Mouse (Mus musculus) stomach, postnatal 0 days (tissue): Measurements from ENCODE around the gene Gm12184. TPM values are rescaled to one million over a fixed set of nuclear protein-coding genes. Genes with fewer than 3 reads are reported as not detected.

ENCODE experiments used
- ATAC-seq: fragments of 200-750 bp; cut with Nextera tagmentation; 2 replicates; pipeline ENCODE4 v1.8.0; 2017; ENCODE audit not compliant: low FRiP score, low TSS enrichment
- DNase-seq: peaks from one replicate; pipeline ENCODE4 v3.0.0-alpha.2; 2016; ENCODE audit warnings: low spot score
- H3K27ac ChIP-seq: fragments of 300-500 bp; sonication (generic); replicated peaks from 2 replicates; pipeline ENCODE4 v1.5.1; 2014; ENCODE audit warnings: mild to moderate bottlenecking, control low read depth
- H3K27me3 ChIP-seq: fragments of 300-500 bp; sonication (generic); 2 replicates; pipeline ENCODE4 v1.6.1; 2014; ENCODE audit warnings: low read length; ENCODE audit not compliant: control insufficient read depth, insufficient read depth
- H3K36me3 ChIP-seq: fragments of 300-500 bp; sonication (generic); 2 replicates; pipeline ENCODE4 v1.6.1; 2014; ENCODE audit warnings: low read length, mixed read lengths; ENCODE audit not compliant: control insufficient read depth, insufficient read depth
- H3K4me1 ChIP-seq: fragments of 300-500 bp; sonication (generic); replicated peaks from 2 replicates; pipeline ENCODE4 v1.6.1; 2014; ENCODE audit warnings: antibody characterized with exemption; ENCODE audit not compliant: control insufficient read depth, insufficient read depth
- H3K4me2 ChIP-seq: fragments of 300-500 bp; sonication (generic); replicated peaks from 2 replicates; pipeline ENCODE4 v1.6.1; 2014; ENCODE audit warnings: low read depth, mild to moderate bottlenecking, control low read depth, moderate library complexity
- H3K4me3 ChIP-seq: fragments of 300-500 bp; sonication (generic); 2 replicates; pipeline ENCODE4 v1.5.1; 2014; ENCODE audit warnings: low read depth, low read length, control low read depth
- H3K9ac ChIP-seq: fragments of 300-500 bp; sonication (generic); 2 replicates; pipeline ENCODE4 v1.6.1; 2014; ENCODE audit warnings: mild to moderate bottlenecking, low read length, control low read depth, mixed read lengths
- H3K9me3 ChIP-seq: fragments of 300-500 bp; sonication (generic); 2 replicates; pipeline ENCODE4 v1.6.1; 2016; ENCODE audit warnings: low read length; ENCODE audit not compliant: control insufficient read depth
- CTCF ChIP-seq: IDR thresholded peaks from 2 replicates; pipeline ENCODE4 v1.5.1; 2016; ENCODE audit warnings: antibody characterized with exemption, low read depth, mild to moderate bottlenecking, moderate library complexity
- EP300 ChIP-seq: optimal IDR thresholded peaks from 2 replicates; pipeline ENCODE3; 2016; ENCODE audit warnings: antibody characterized with exemption
- WGBS: fragments of 180-500 bp; shearing (Covaris S2); extraction: QIAGEN DNeasy Blood & Tissue Kit; methylation state at CpG from one replicate; pipeline ENCODE4 v1.1.7; 2014; 5-methylcytosine and 5-hydroxymethylcytosine counted together
- polyA plus RNA-seq: library from polyadenylated mRNA; unstranded; fragments of >200 nt; fragmentation: Nextera tagmentation; extraction: Ambion mirVana; gene quantifications from 2 replicates; pipeline ENCODE4 v1.2.1, GENCODE M21; 2015

Gm12184 gene
- polyA plus RNA-seq, 1 experiment from 2014 or later, result 5.0 TPM

DNA sequence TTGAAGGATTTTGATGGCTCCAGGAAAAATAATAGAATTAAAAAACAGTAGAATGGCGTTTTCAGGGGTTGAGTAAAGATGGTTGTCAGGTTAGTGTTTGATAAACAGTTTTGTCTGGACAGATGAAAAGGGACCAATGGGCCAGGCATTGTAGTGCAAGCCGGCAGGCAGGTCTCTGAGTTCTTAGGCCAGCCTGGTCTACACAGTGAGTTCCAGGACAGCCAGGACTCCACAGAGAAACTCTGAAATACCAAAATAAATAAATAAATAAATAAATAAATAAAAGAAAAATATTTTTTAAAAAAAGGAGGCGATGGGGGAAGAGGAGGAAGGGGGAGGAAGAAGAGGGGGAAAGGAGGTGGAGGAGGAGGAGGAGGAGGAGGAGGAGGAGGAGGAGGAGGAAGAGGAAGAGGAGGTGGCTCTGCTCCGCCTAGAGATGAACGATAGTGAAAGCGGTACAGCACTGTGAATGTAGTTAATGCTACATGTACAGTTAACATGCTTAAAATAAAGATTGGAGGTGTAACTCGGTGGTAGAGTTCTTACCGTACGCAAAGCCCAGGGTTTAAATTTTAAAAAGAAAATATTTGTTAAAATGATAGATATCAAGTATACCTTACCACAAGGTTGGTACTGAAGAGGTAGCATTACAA is 6.7 kb upstream of the Gm12184 start:
- Histone ChIP-seq H3K9me3 (no peaks in the 10 kb centered on the region), H3K4me1 (0 out of 2 replicates have a peak, but pooled peaks cover 3% of the 10 kb centered on the region), H3K9ac (no peak overlapping the region), H3K27ac (no peak overlapping the region), H3K4me2 (peak overlapping the region; percentile 67), H3K36me3 (no peaks in the 10 kb centered on the region), H3K4me3 (peak overlapping the region; percentile 62), H3K27me3 (no peaks in the 10 kb centered on the region)
- DNase-seq (no peak), ATAC-seq (no peak)
- TF ChIP-seq CTCF (no peak), EP300 (no peak)
- 31% methylated on average over 8 of the region's 9 CpGs for WGBS

DNA sequence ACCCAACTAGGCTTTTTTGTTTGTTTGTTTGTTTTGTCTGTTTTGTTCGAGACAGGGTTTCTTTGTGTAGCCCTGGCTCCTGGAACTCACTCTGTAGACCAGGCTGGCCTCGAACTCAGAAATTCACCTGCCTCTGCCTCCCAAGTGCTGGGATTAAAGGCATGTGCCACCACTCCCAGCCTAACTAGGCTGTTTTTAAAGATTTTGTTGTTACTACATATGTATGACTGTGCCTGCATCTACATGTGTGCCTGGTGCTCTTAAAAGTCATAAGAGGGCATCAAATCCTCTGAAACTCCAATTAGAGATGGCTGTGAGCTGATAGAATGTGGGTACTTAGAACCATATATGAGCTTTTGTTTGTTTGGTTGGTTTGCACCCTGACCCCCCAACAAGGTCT is 4.8 kb upstream of the Gm12184 start:
- TF ChIP-seq CTCF, result no peak
- no peak for TF ChIP-seq EP300
- WGBS, result 78% methylated on average over 2 of the region's 2 CpGs
- Histone ChIP-seq H3K36me3 (no peaks in the 10 kb centered on the region), H3K27ac (no peak overlapping the region), H3K4me3 (no peak overlapping the region), H3K4me2 (no peak overlapping the region), H3K9me3 (no peaks in the 10 kb centered on the region), H3K4me1 (no peaks in the 10 kb centered on the region), H3K9ac (no peak overlapping the region), H3K27me3 (no peaks in the 10 kb centered on the region)
- ATAC-seq (no peak), DNase-seq (no peak)

DNA sequence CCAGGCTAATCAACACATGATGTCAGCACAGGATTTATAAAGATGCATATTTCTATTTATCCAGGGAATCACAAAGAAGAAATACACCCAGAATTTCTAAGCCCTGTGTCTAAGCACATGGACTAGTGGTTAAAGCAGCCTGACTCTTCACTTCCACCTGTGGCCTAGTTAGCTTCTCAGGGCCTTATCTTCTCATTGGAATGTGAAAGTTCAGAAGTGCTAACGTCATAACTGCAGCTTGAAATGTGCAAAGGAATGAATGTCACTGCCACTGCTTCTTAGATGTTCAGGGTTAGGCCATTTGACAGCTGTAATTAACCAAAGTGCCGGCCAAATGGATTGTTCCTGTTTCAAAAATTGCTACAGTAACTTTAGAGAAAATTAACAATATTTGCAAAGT is 3.8 kb upstream of the Gm12184 start:
- DNase-seq, result no peak
- Histone ChIP-seq H3K27me3 (no peaks in the 10 kb centered on the region), H3K4me1 (no peaks in the 10 kb centered on the region), H3K9me3 (no peaks in the 10 kb centered on the region), H3K27ac (no peak overlapping the region), H3K4me3 (no peak overlapping the region), H3K9ac (no peak overlapping the region), H3K4me2 (no peak overlapping the region), H3K36me3 (no peaks in the 10 kb centered on the region)
- TF ChIP-seq EP300 (no peak), CTCF (no peak)
- ATAC-seq, result no peak
- WGBS, result 67% methylated on average over 2 of the region's 2 CpGs

DNA sequence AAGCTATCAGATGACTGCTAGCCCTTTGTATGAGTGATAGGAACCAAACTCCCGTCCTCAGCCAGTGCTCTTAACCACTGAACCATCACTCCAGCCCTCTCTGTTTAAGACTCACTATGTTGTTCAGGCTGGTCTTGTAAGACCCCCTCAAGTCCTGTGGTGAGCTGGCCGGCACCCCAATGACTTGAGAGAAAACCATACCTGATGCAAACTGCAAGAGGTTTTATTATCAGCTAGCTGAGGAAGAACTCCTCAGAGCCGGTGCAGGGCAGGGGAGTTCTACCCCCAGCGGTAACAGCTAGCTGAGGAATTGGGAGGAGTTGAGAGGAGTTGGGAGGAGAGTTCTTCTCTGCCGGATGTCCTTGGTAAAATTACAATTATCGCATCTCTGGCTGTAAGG is 1.5 kb upstream of the Gm12184 start:
- 72% methylated on average over 6 of the region's 6 CpGs for WGBS
- TF ChIP-seq EP300, result no peak
- TF ChIP-seq CTCF, result no peak
- Histone ChIP-seq H3K27ac (no peak overlapping the region), H3K9ac (no peak overlapping the region), H3K9me3 (no peaks in the 10 kb centered on the region), H3K4me3 (no peak overlapping the region), H3K4me1 (0 out of 2 replicates have a peak, but pooled peaks cover 3% of the 10 kb centered on the region), H3K27me3 (no peaks in the 10 kb centered on the region), H3K36me3 (no peaks in the 10 kb centered on the region), H3K4me2 (no peak overlapping the region)
- DNase-seq (no peak), ATAC-seq (no peak)

DNA sequence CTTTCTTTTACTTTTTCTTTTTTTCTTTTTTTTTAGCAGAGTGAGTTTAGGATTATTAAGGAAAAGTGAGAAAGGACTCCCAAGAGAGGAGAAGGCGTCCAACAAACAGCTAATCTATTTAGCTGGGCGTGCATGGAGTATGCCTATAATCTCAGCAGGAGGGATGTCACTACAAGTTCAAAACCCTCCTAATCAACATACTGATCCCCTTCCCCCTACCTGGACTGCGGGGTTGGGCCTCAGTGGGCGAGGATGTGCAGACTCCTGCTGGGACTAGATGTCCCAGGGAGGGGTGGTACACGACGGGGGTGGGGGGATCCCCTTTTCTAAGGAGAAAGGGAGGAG is 269 bp upstream of the Gm12184 start:
- 4% methylated on average over 6 of the region's 6 CpGs for WGBS
- Histone ChIP-seq H3K9ac (peak overlapping the region; percentile 52), H3K4me1 (0 out of 2 replicates have a peak, but pooled peaks cover 3% of the 10 kb centered on the region), H3K36me3 (no peaks in the 10 kb centered on the region), H3K4me3 (peak overlapping the region; percentile 45), H3K4me2 (peak overlapping the region; percentile 63), H3K9me3 (no peaks in the 10 kb centered on the region), H3K27ac (peak overlapping the region; percentile 65), H3K27me3 (no peaks in the 10 kb centered on the region)
- DNase-seq (no peak), ATAC-seq (peak; percentile 25)
- TF ChIP-seq CTCF (no peak), EP300 (no peak)

DNA sequence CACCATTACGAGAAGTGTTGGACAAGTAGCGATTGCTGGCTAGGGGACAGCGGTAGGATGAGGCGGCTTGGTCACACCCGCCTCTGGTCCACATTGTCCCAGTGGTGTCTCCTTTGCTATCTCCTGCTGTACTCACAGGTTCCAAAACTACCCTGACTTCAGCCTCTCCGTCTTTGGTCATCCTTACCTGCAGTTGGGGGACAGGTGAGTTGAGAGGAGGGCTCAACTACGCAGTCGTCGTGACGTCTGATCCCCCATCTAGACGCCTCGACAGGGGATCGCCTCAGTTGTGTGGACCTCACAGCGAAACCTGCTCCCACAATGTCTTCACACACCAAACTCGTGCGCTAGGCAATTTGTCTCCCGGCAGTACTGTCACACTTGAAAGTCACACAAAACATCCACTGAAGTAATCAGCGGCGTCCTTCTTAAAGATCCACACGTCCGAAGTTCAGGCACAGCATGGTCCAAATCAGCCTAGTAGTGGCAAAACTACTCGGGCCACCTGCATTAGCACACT is 2.1 kb downstream of the Gm12184 start:
- Histone ChIP-seq H3K27ac (no peak overlapping the region), H3K27me3 (no peaks in the 10 kb centered on the region), H3K36me3 (no peaks in the 10 kb centered on the region), H3K9me3 (no peaks in the 10 kb centered on the region), H3K4me2 (peak overlapping the region; percentile 63), H3K4me3 (peak overlapping the region; percentile 32), H3K4me1 (0 out of 2 replicates have a peak, but pooled peaks cover 3% of the 10 kb centered on the region), H3K9ac (no peak overlapping the region)
- no peak for DNase-seq
- TF ChIP-seq CTCF, result no peak
- TF ChIP-seq EP300, result no peak
- 11% methylated on average over 22 of the region's 22 CpGs for WGBS
- no peak for ATAC-seq
